Mouse (Mus musculus) midbrain, embryonic 11.5 days (tissue): ENCODE results near the gene Mcm7. TPM values are rescaled to one million over a fixed set of nuclear protein-coding genes. Genes with fewer than 3 reads are reported as not detected.
"Not testable (repeated sequence)": the region's sequence is repeated elsewhere in the genome, so short reads cannot be mapped to it uniquely, and the experiment has no call there.

Source experiments
- ATAC-seq: fragments of 200-750 bp; cut with Nextera tagmentation; 2 replicates; pipeline ENCODE4 v1.8.0; 2017; ENCODE audit warnings: moderate TSS enrichment, moderate library complexity; ENCODE audit not compliant: low FRiP score
- DNase-seq: peaks from one replicate; pipeline ENCODE4 v3.0.0; 2015; ENCODE audit warnings: low spot score; ENCODE audit errors: missing footprints
- H3K27ac ChIP-seq: fragments of 300-500 bp; sonication (generic); 2 replicates; pipeline ENCODE4 v1.5.1; 2014; ENCODE audit warnings: low read depth, low read length
- H3K27me3 ChIP-seq: fragments of 300-500 bp; sonication (generic); 2 replicates; pipeline ENCODE4 v1.6.1; 2014; ENCODE audit warnings: mild to moderate bottlenecking, low read length, moderate library complexity, mixed read lengths; ENCODE audit not compliant: control insufficient read depth, insufficient read depth
- H3K36me3 ChIP-seq: fragments of 300-500 bp; sonication (generic); 2 replicates; pipeline ENCODE4 v1.6.1; 2014; ENCODE audit warnings: mild to moderate bottlenecking, low read length, moderate library complexity, mixed read lengths; ENCODE audit not compliant: control insufficient read depth, insufficient read depth
- H3K4me1 ChIP-seq: fragments of 300-500 bp; sonication (generic); 2 replicates; pipeline ENCODE4 v1.6.1; 2014; ENCODE audit warnings: low read length; ENCODE audit not compliant: control insufficient read depth, insufficient read depth
- H3K4me2 ChIP-seq: fragments of 300-500 bp; sonication (generic); 2 replicates; pipeline ENCODE4 v1.6.1; 2014; ENCODE audit warnings: mild to moderate bottlenecking, moderate library complexity
- H3K4me3 ChIP-seq: fragments of 300-500 bp; sonication (generic); 2 replicates; pipeline ENCODE4 v1.5.1; 2014; ENCODE audit warnings: low read depth, low read length
- H3K9ac ChIP-seq: fragments of 300-500 bp; sonication (generic); 2 replicates; pipeline ENCODE4 v1.6.1; 2014; ENCODE audit warnings: low read length
- H3K9me3 ChIP-seq: fragments of 300-500 bp; sonication (generic); 2 replicates; pipeline ENCODE4 v1.6.1; 2016; ENCODE audit warnings: low read length; ENCODE audit not compliant: control insufficient read depth
- WGBS: fragments of 180-500 bp; shearing (Covaris S2); extraction: QIAGEN DNeasy Blood & Tissue Kit; methylation state at CpG from one replicate; pipeline ENCODE4 v1.1.7; 2014; 5-methylcytosine and 5-hydroxymethylcytosine counted together
- polyA plus RNA-seq: library from polyadenylated mRNA; unstranded; fragments of >200 nt; fragmentation: Nextera tagmentation; extraction: Ambion mirVana; gene quantifications from 2 replicates; pipeline ENCODE4 v1.2.1, GENCODE M21; 2014

Mcm7 gene
- polyA plus RNA-seq, result 303 and 320 TPM in 2 replicates

DNA sequence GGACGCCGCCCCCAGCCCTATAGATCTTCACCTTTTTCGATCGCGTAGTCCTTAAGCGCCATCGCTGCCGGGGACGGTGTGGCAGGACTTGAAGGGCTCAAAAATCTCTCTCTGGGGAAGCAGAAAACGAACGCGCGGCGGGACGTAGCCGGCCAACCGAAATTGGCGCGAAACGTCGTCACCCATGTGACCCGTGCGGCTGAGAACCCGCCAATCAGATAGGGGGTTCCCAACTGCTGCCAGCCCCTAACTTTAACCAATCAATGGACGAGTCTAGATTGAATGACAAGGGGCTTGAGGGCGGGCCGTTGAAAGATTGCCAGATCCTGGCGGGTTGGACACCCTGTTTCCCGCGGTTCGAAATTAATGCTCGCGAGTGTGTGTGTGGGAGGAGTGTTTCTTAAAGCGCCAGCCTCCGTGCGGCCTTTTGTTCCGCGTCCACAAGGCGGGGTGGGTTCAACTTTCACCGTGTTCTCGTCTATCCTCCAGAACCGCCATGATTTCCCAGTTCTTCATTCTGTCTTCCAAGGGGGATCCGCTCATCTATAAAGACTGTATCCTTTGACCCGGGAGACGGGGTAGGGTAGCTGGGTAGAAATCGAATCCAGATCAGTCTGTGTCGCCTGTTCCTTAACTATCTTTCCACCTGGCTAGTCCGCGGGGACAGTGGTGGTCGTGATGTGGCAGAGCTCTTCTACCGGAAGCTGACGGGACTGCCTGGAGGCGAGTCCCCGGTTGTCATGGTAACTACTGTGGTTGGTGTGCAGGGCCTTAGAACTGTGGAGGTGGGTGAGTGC is at the start of gene Mcm7, which contains the start of gene Ap4m1:
TSS of gene Mcm7 (minus strand) at position 728 of the 797 bp plus-strand sequence.
TSS of gene Ap4m1 (plus strand) at position 308 of the 797 bp plus-strand sequence.
- H3K27me3 ChIP-seq, result no peaks in the 10 kb centered on the region
- H3K4me2 ChIP-seq, result peak within 1 kb of the TSS; percentile 78
- DNase-seq (peak; percentile 98), ATAC-seq (peak; percentile 93)
- H3K9me3 ChIP-seq, result no peaks in the 10 kb centered on the region
- peaks cover 12% of the 10 kb centered on the region for H3K4me1 ChIP-seq
- peak within 1 kb of the TSS; percentile 81 for H3K4me3 ChIP-seq
- peaks cover 20% of the 10 kb centered on the region for H3K36me3 ChIP-seq
- WGBS, result under 1% methylated on average over 54 of the region's 54 CpGs
- H3K27ac ChIP-seq, result peak within 1 kb of the TSS; percentile 93
- H3K9ac ChIP-seq, result peak within 1 kb of the TSS; percentile 91

- 73% methylated on average over 2 of the region's 2 CpGs for WGBS
- Histone ChIP-seq H3K9me3 (no peaks in the 10 kb centered on the region; the same call in 1 of the 2 replicates), H3K36me3 (no peaks in the 10 kb centered on the region), H3K27ac (no peak overlapping the region), H3K4me3 (no peak overlapping the region), H3K9ac (no peak overlapping the region), H3K27me3 (no peaks in the 10 kb centered on the region), H3K4me2 (no peak overlapping the region), H3K4me1 (no peaks in the 10 kb centered on the region)
- ATAC-seq (no peak), DNase-seq (no peak)
Measured at GRCm38 (mm10) chr5:138219864-138220263, 47.6 kb upstream of the Mcm7 start.

- not testable (repeated sequence) for ATAC-seq, H3K36me3 ChIP-seq, H3K4me2 ChIP-seq, H3K27ac ChIP-seq, DNase-seq, H3K4me3 ChIP-seq, H3K4me1 ChIP-seq, H3K27me3 ChIP-seq, H3K9me3 ChIP-seq, H3K9ac ChIP-seq
- 90% methylated on average over 13 of the region's 13 CpGs for WGBS
Measured at GRCm38 (mm10) chr5:138216632-138217031, 44.4 kb upstream of the Mcm7 start.

DNA sequence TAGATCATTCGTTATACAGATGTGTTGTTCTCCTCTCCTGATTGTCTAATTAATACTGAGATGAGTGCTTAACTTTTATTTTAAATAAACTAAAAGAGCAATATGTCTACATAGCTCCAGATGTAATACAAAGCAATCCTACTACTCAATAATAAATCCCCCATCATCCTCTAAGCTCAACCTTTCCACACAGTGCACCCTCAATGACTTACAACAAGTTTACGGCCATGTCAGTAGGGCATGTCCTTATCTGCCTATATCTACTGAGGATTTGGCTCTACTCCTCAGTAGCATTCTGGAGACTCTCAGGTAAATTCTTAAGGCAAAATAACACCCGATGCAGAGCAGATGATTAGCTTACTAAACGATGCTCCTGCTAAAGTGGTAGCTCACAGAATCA is 35.7 kb upstream of the Mcm7 start:
- Histone ChIP-seq H3K9ac (no peak overlapping the region), H3K9me3 (no peaks in the 10 kb centered on the region), H3K4me3 (no peak overlapping the region), H3K27ac (no peak overlapping the region), H3K27me3 (no peaks in the 10 kb centered on the region), H3K4me1 (no peaks in the 10 kb centered on the region), H3K36me3 (no peaks in the 10 kb centered on the region), H3K4me2 (no peak overlapping the region)
- WGBS, result 88% methylated on average over 4 of the region's 4 CpGs
- DNase-seq, result no peak
- ATAC-seq, result no peak

GRCm38 (mm10) chr5:138207253-138207652 is 35.0 kb upstream of the Mcm7 start:
- Histone ChIP-seq H3K36me3 (no peaks in the 10 kb centered on the region), H3K27me3 (no peaks in the 10 kb centered on the region), H3K4me3 (no peak overlapping the region), H3K9me3 (no peaks in the 10 kb centered on the region), H3K4me2 (no peak overlapping the region), H3K27ac (no peak overlapping the region), H3K9ac (no peak overlapping the region), H3K4me1 (no peaks in the 10 kb centered on the region)
- WGBS, result 85% methylated on average over 1 of the region's 1 CpGs
- DNase-seq (no peak), ATAC-seq (no peak)

GRCm38 (mm10) chr5:138202086-138202485 is 29.9 kb upstream of the Mcm7 start:
- no peaks in the 10 kb centered on the region for H3K36me3 ChIP-seq
- H3K9ac ChIP-seq, result no peak overlapping the region
- no peak for DNase-seq
- no peak overlapping the region for H3K4me2 ChIP-seq
- H3K4me3 ChIP-seq, result no peak overlapping the region
- H3K9me3 ChIP-seq, result no peaks in the 10 kb centered on the region
- H3K4me1 ChIP-seq, result no peaks in the 10 kb centered on the region
- H3K27me3 ChIP-seq, result no peaks in the 10 kb centered on the region
- WGBS, result 79% methylated on average over 3 of the region's 3 CpGs
- no peak for ATAC-seq
- H3K27ac ChIP-seq, result no peak overlapping the region

DNA sequence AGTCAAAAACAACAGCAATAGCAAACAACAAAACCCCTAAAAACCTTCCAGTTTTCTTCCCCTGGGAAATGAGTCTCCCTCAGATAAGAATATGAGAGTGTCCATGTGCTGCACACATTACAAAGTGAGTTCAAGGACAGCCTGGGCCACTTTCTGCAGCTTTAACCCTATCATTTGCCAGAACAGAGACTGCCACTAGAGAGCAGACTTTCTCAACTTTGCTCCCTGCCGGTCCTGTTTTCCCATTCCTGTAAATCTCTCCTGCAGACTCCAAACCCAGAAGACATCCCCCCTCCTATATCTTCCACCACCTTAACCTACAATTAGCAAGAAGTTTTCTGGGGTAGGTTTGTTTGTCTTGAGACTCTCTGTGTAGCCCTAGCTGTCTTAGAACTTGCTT is 27.4 kb upstream of the Mcm7 start:
- Histone ChIP-seq H3K27ac (no peak overlapping the region), H3K9ac (no peak overlapping the region), H3K4me1 (0 out of 2 replicates have a peak, but pooled peaks cover 4% of the 10 kb centered on the region), H3K4me3 (no peak overlapping the region), H3K36me3 (no peaks in the 10 kb centered on the region), H3K9me3 (no peaks in the 10 kb centered on the region), H3K27me3 (no peaks in the 10 kb centered on the region), H3K4me2 (no peak overlapping the region)
- WGBS, result 15% methylated on average over 1 of the region's 1 CpGs
- DNase-seq, result peak; percentile 80
- no peak for ATAC-seq

- WGBS, result 87% methylated on average over 7 of the region's 7 CpGs
- H3K9ac ChIP-seq, result peak overlapping the region; percentile 91; the same call in 1 of the 2 replicates
Measured at GRCm38 (mm10) chr5:138195463-138195862, 23.2 kb upstream of the Mcm7 start.

GRCm38 (mm10) chr5:138194755-138195345 is 22.6 kb upstream of the Mcm7 start:
- peak; percentile 73 for ATAC-seq
- peak overlapping the region; percentile 69 for H3K4me3 ChIP-seq
- peak overlapping the region; percentile 57 for H3K27ac ChIP-seq
- H3K27me3 ChIP-seq, result no peaks in the 10 kb centered on the region
- 0 out of 2 replicates have a peak, but pooled peaks cover 4% of the 10 kb centered on the region for H3K4me1 ChIP-seq
- H3K9ac ChIP-seq, result peak overlapping the region; percentile 91
- WGBS, result 3% methylated on average over 29 of the region's 29 CpGs
- peak; percentile 95 for DNase-seq
- peak overlapping the region; percentile 99 for H3K4me2 ChIP-seq
- H3K9me3 ChIP-seq, result no peaks in the 10 kb centered on the region
- H3K36me3 ChIP-seq, result peaks cover 5% of the 10 kb centered on the region; the same call in 1 of the 2 replicates

More at GRCm38 (mm10) chr5:138195463-138195862, 23.2 kb upstream of the Mcm7 start:
- Histone ChIP-seq H3K36me3 (peaks cover 5% of the 10 kb centered on the region; the same call in 1 of the 2 replicates), H3K4me3 (no peak overlapping the region), H3K27ac (no peak overlapping the region), H3K9me3 (no peaks in the 10 kb centered on the region), H3K4me1 (0 out of 2 replicates have a peak, but pooled peaks cover 4% of the 10 kb centered on the region), H3K27me3 (no peaks in the 10 kb centered on the region), H3K4me2 (peak overlapping the region; percentile 99)
- ATAC-seq (no peak), DNase-seq (no peak)
